15 mouse cellular contexts compared by ENCODE assay signal in the genomic region with DNA sequence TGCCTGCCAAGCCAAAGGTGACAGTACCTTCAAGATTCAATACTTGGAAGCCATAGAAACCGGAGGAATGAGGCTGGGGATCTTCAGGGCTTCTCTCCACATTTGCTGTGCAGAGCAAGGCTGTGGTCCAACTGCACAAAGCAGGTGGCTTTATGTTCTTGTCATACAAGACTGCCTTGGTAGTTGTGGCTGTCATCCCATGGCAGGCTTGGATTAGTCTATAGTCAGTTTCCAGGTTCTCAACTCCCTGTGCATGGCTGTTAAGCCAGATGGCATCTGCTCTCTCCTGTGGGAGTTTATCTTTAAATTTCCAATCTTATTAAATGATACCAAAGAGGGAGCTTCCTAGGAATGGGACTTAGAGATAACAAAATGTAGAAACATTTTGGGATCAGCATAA. TPM values are rescaled to one million over a fixed set of nuclear protein-coding genes. Genes with fewer than 3 reads are reported as not detected.
"Had no signal": no experiment of that assay in that cellular context is flagged by ENCODE, and none has a peak within 500 bp of the region (broad histone marks: within the 10 kb centered on the region; RNA-seq: fewer than 3 reads in every experiment).

No protein-coding gene starts in this region.

- DNase-seq: kidney, adult 11 months; kidney, adult 8-10 months; kidney, postnatal 10 days; kidney, postnatal 36 days; layer of hippocampus, postnatal 36 days; liver, embryonic 13.5 days; lung, adult 2 months; lung, postnatal 14 days; lung, postnatal 4 days; spleen, adult 18-20 months; thymus, adult 18-20 months; thymus, postnatal 36 days had no signal

- ATAC-seq: midbrain, embryonic 15.5 days had no signal

RNA-seq across cellular contexts. Expression of gene Kl, which starts 9.2 kb away (rescaled TPM):
- total RNA-seq: liver, adult 2 months; megakaryocyte progenitor cell, adult 5-6 weeks had no signal
